Mouse (Mus musculus): Measurements from ENCODE around the gene Col25a1. TPM values are rescaled to one million over a fixed set of nuclear protein-coding genes. Genes with fewer than 3 reads are reported as not detected.

The Col25a1 gene
- polyA plus RNA-seq, 1 experiment from 2014 or later, result 6.3 TPM

Other genes starting within 250 kb of the Col25a1 start
- 25.0 and 25.3 TPM in 2 replicates for gene Casp6, start 230.1 kb upstream of the Col25a1 start, polyA plus RNA-seq (2014; fragmentation: Nextera tagmentation; extraction: Ambion mirVana)
- 5.2 and 5.4 TPM in 2 replicates for gene Mcub, start 161.3 kb upstream of the Col25a1 start, polyA plus RNA-seq (2014; fragmentation: Nextera tagmentation; extraction: Ambion mirVana)
- gene Sec24b, start 69.9 kb upstream of the Col25a1 start, polyA plus RNA-seq (2014; fragmentation: Nextera tagmentation; extraction: Ambion mirVana), result 35.0 and 38.5 TPM in 2 replicates

All from hindbrain, embryonic 14.5 days (tissue).